Mouse (Mus musculus) effector memory CD4-positive, alpha-beta T cell, adult 5 months (primary cell): ENCODE data around the gene Mark2. TPM values are rescaled to one million over a fixed set of nuclear protein-coding genes. Genes with fewer than 3 reads are reported as not detected.

ENCODE experiments used
- polyA plus RNA-seq: library from polyadenylated mRNA; unstranded; fragments of 100-300 nt; shearing (Covaris generic); gene quantifications from one replicate; pipeline ENCODE4 v1.2.1, GENCODE M21; 2017

The Mark2 gene
- polyA plus RNA-seq = 197 TPM

DNA sequence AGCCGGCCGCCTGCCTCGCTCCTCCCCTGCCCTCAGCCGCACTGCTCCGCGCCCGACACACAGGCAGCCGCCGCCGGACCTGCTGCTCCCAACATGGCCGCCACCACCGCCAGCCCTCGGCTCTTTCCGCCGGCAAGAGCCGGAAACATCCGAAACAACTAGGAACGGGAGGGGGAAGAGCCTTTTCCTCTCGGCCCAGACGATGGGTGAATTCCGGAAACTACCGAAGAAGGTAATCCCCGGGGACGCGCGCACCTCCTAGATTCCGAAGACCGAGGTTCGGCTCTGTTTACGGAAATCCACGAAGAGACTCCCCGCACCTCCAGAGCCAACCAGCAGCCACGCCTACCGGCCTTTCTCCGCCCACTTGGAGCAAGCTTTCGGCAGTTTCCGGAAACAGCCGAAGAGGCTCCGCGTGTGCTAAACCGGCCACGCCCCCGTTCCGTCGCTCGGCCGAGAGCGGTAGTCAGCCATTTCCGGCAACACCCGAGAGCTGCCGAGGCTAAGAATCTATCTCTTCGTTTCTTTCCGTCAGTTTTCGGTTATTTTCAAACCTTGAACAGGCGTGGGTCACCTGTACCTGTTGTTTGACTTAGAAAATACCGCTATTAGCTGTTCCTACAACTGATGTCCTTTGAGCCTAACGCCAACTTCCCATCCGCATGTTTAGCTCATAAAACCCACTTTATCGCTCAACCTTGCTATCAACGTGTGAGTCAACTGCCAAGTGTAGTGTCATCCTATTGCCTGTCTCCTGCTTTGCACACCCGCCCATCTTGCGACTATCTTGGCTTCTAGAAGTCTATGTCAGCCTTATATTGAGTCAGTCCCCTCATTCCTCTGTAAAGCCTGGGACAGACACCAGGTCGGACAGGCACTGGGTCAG, at the start of gene Mark2:
Gene Mark2, minus strand, starts transcription at position 349 of the 886 bp plus-strand sequence.

DNA sequence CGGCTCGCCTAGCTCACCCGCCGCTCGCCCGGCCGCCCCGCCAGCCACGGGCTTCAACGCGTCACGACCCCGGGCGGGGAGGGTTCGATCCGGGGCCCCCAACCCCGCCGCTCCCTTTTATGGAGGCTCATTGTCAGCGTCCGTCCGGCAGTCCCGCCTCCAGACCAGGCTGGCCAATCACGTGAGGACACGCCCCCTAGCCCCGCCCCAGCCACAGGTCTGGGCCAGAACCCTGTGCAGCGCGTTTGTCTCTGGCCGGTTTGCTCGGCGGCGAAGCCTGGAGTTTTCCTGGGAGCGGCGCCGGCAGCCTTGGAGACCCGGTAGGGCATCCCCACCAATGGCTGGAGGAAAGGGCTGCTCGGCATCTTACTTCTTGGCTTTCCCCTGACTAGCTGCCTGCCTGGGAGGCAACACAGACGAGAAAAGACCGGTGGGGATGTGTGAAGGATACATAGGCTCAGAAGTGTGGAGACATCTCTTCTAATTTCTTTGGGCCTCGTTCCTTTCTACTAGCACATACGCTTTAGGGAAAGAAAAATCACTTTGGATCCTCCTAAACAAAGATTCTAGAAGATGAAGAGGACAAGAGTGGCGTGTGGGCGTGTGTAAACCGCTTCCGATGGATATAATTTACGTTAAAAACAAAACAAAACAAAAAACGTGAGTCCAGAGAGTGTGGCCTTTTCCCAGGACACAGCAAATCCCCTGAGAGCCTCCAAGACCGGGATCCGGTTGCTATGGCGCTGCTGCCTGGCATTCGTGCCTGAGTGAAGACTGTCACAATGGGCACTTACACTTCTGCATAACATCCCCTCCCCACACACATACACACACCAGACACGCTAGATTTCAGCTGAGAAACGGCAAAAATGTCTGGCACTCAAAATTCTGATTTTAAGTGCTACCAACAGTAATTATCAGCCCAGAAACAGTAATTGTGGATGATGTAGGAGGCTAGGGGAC, 41.5 kb upstream of the Mark2 start, which contains the start of gene Spindoc:
Gene Spindoc, minus strand, starts transcription at position 92 of the 963 bp plus-strand sequence.

DNA sequence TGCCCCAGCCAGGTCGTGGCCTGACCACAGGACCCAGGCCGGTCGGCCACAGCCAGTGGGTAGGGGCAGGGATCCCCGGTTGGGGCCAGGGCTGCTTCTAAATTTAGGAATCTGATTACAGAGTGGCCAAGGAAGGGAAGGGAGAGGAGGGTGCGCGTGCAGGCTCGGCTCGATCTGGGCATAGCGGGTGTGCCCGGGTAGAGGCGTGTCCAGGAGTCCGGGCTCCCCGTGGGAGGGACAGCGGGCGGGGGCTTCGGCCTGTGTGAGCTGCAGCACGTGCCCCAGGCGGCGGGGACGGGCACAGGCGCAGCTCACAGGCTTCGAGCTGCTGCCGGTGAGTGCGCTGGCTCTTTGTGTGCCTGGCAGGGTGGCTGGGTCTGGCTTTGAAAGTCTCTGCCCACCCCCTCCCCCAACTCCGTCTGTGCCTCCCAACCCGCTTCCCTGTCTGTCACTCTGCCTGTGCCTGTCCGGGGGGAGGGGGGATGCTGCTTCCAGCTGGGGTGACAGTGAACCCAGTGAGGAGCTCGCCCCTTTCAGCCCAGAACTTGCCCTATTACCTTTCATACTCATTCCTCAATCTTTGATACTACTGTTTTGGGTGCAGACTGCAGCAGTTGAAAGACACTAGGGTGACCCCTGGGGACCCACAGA, 74.4 kb downstream of the Mark2 start, which contains the start of gene Rcor2:
Gene Rcor2, plus strand, starts transcription at position 235 of the 651 bp plus-strand sequence.

DNA sequence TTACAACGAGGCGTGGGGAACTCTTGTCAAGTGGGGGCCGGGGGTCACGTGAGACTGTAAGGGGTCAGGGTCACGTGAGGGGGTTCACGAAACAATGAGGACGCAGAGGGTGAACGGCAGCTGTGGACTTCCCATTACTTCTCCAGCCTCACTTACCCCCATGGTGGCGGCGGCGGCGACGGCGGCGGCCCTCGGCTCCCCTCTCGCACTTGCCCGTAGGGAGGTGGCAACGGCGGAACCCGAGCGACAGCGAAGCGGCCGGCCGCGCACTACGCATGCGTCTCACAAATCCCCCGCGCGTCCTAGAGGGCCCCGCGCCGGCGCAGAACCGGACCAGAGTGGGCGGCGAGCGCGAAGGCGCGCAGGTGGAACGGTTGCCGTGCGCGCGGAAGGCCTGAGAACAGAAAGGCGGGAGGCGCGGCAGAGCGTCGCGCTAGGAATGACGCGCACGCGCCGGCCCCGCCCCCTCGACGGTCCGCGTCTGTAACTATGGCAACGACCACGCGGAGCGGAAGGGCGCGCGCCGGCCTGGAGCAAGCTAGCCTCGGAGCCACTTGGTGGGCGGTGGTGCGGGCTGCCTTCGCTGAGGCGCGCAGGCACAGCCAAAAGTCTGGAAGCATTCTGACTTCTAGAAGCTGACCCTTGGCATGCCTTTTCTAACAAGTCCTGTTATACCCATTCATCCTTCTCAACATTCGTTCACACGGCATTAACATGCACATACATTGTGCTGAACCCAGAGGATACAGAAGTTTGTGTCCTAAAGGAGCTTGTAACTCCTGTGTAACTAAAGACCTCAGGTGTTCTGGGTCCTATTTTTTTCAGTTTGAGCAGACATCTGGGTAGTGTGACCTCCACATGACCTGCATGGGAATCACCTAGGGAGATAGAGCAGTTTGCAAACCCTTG, 100.6 kb downstream of the Mark2 start, which contains the start of gene Naa40:
Gene Naa40, minus strand, starts transcription at position 402 of the 909 bp plus-strand sequence.

Other genes starting within 250 kb of the Mark2 start
- gene Flrt1, start 236.1 kb downstream of the Mark2 start, polyA plus RNA-seq = not detected
- 57.0 TPM for gene Otub1, start 135.5 kb downstream of the Mark2 start, polyA plus RNA-seq
- 416 TPM for gene Cox8a, start 124.2 kb downstream of the Mark2 start, polyA plus RNA-seq
- gene Naa40, start 100.7 kb downstream of the Mark2 start, polyA plus RNA-seq = 35.8 TPM
- gene Rcor2, start 74.5 kb downstream of the Mark2 start, polyA plus RNA-seq = 1.7 TPM
- 21.6 TPM for gene Spindoc, start 41.1 kb upstream of the Mark2 start, polyA plus RNA-seq
- gene 2700081O15Rik, start 75.8 kb upstream of the Mark2 start, polyA plus RNA-seq = not detected
- 65.5 TPM for gene Rtn3, start 141.4 kb upstream of the Mark2 start, polyA plus RNA-seq
- 20.3 TPM for gene Atl3, start 152.2 kb upstream of the Mark2 start, polyA plus RNA-seq
- gene Pla2g16, start 215.6 kb upstream of the Mark2 start, polyA plus RNA-seq = 49.8 TPM